Mouse (Mus musculus) mouse embryonic stem cell (cell line): ENCODE data around the gene Arih1.
"Not testable (repeated sequence)": the region's sequence is repeated elsewhere in the genome, so short reads cannot be mapped to it uniquely, and the experiment has no call there.

Source experiments
- in situ Hi-C, 2 experiments: fragments of 300-500 bp; cut with MboI; formaldehyde crosslinking; loops; 1 replicate in 1 of 2; 3 replicates in 1 of 2; pipeline ENCODE4 v1.14.3; 2019 to 2020; ENCODE audit warnings: low sequenced_read_pairs in 2 of 2, low pct_unique_long_range_greater_than_20kb in 1 of 2, mixed read lengths in 1 of 2; ENCODE audit not compliant: unreplicated experiment in 1 of 2

Arih1 gene

GRCm38 (mm10) chr9:59473171-59473570 lies 13.2 kb downstream of the Arih1 start:
- in situ Hi-C loops, result no loop called here

GRCm38 (mm10) chr9:59469446-59469845 lies 17.0 kb downstream of the Arih1 start:
- in situ Hi-C loops, result no loop called here

- in situ Hi-C loops, result no loop called here
Observed at GRCm38 (mm10) chr9:59464293-59464692, 22.1 kb downstream of the Arih1 start.

GRCm38 (mm10) chr9:59458997-59459510 lies 27.4 kb downstream of the Arih1 start:
- in situ Hi-C loops, result no loop called here

- in situ Hi-C loops, result no loop called here
Observed at GRCm38 (mm10) chr9:59458416-59458815, 28.0 kb downstream of the Arih1 start.

- in situ Hi-C loops, result no loop called here
Observed at GRCm38 (mm10) chr9:59457671-59458070, 28.7 kb downstream of the Arih1 start.

GRCm38 (mm10) chr9:59455404-59456068 lies 30.9 kb downstream of the Arih1 start:
- in situ Hi-C loops, result no loop called here

- in situ Hi-C loops, result no loop called here
Observed at GRCm38 (mm10) chr9:59433729-59434128, 52.7 kb downstream of the Arih1 start.

GRCm38 (mm10) chr9:59431626-59432025 lies 54.8 kb downstream of the Arih1 start:
- in situ Hi-C loops, result no loop called here

GRCm38 (mm10) chr9:59420487-59420886 lies 65.9 kb downstream of the Arih1 start:
- in situ Hi-C loops, result no loop called here

GRCm38 (mm10) chr9:59407271-59407670 lies 79.1 kb downstream of the Arih1 start:
- in situ Hi-C loops, result no loop called here

GRCm38 (mm10) chr9:59389086-59389485 lies 97.3 kb downstream of the Arih1 start:
- in situ Hi-C loops, result no loop called here

GRCm38 (mm10) chr9:59388311-59388710 lies 98.1 kb downstream of the Arih1 start:
- in situ Hi-C loops, result no loop called here

- in situ Hi-C loops, result no loop called here
Observed at GRCm38 (mm10) chr9:59387461-59387860, 99.0 kb downstream of the Arih1 start.

- in situ Hi-C loops, result no loop called here
Observed at GRCm38 (mm10) chr9:59375626-59376025, 110.8 kb downstream of the Arih1 start.

GRCm38 (mm10) chr9:59369646-59370045 lies 116.8 kb downstream of the Arih1 start:
- in situ Hi-C loops, result no loop called here

GRCm38 (mm10) chr9:59369220-59369619 lies 117.2 kb downstream of the Arih1 start:
- in situ Hi-C loops, result no loop called here

GRCm38 (mm10) chr9:59360487-59360886 lies 125.9 kb downstream of the Arih1 start:
- in situ Hi-C loops, result not testable (repeated sequence)

- in situ Hi-C loops, result not testable (repeated sequence)
Observed at GRCm38 (mm10) chr9:59358041-59358440, 128.4 kb downstream of the Arih1 start.

- in situ Hi-C loops, result no loop called here
Observed at GRCm38 (mm10) chr9:59353253-59353639, 133.2 kb downstream of the Arih1 start, which contains the start of gene Bbs4. TSS of gene Bbs4 (minus strand) at chr9:59353508.
